Mouse (Mus musculus) midbrain, embryonic 11.5 days (tissue): Measurements from ENCODE around the gene Rxfp3. TPM values are rescaled to one million over a fixed set of nuclear protein-coding genes. Genes with fewer than 3 reads are reported as not detected.
A peak's percentile ranks its signal among the peaks of the same experiment; 100 is the strongest.

Source experiments
- ATAC-seq: fragments of 200-750 bp; cut with Nextera tagmentation; 2 replicates; pipeline ENCODE4 v1.8.0; 2017; ENCODE audit warnings: moderate TSS enrichment, moderate library complexity; ENCODE audit not compliant: low FRiP score
- DNase-seq: peaks from one replicate; pipeline ENCODE4 v3.0.0; 2015; ENCODE audit warnings: low spot score; ENCODE audit errors: missing footprints
- H3K27ac ChIP-seq: fragments of 300-500 bp; sonication (generic); 2 replicates; pipeline ENCODE4 v1.5.1; 2014; ENCODE audit warnings: low read depth, low read length
- H3K27me3 ChIP-seq: fragments of 300-500 bp; sonication (generic); 2 replicates; pipeline ENCODE4 v1.6.1; 2014; ENCODE audit warnings: mild to moderate bottlenecking, low read length, moderate library complexity, mixed read lengths; ENCODE audit not compliant: control insufficient read depth, insufficient read depth
- H3K36me3 ChIP-seq: fragments of 300-500 bp; sonication (generic); 2 replicates; pipeline ENCODE4 v1.6.1; 2014; ENCODE audit warnings: mild to moderate bottlenecking, low read length, moderate library complexity, mixed read lengths; ENCODE audit not compliant: control insufficient read depth, insufficient read depth
- H3K4me1 ChIP-seq: fragments of 300-500 bp; sonication (generic); 2 replicates; pipeline ENCODE4 v1.6.1; 2014; ENCODE audit warnings: low read length; ENCODE audit not compliant: control insufficient read depth, insufficient read depth
- H3K4me2 ChIP-seq: fragments of 300-500 bp; sonication (generic); 2 replicates; pipeline ENCODE4 v1.6.1; 2014; ENCODE audit warnings: mild to moderate bottlenecking, moderate library complexity
- H3K4me3 ChIP-seq: fragments of 300-500 bp; sonication (generic); 2 replicates; pipeline ENCODE4 v1.5.1; 2014; ENCODE audit warnings: low read depth, low read length
- H3K9ac ChIP-seq: fragments of 300-500 bp; sonication (generic); 2 replicates; pipeline ENCODE4 v1.6.1; 2014; ENCODE audit warnings: low read length
- H3K9me3 ChIP-seq: fragments of 300-500 bp; sonication (generic); 2 replicates; pipeline ENCODE4 v1.6.1; 2016; ENCODE audit warnings: low read length; ENCODE audit not compliant: control insufficient read depth
- WGBS: fragments of 180-500 bp; shearing (Covaris S2); extraction: QIAGEN DNeasy Blood & Tissue Kit; methylation state at CpG from one replicate; pipeline ENCODE4 v1.1.7; 2014; 5-methylcytosine and 5-hydroxymethylcytosine counted together
- polyA plus RNA-seq: library from polyadenylated mRNA; unstranded; fragments of >200 nt; fragmentation: Nextera tagmentation; extraction: Ambion mirVana; gene quantifications from 2 replicates; pipeline ENCODE4 v1.2.1, GENCODE M21; 2014

Rxfp3 gene
- polyA plus RNA-seq, 1 experiment from 2014 or later = 1.4 TPM

GRCm38 (mm10) chr15:11040067-11040466 lies 2.3 kb upstream of the Rxfp3 start:
- no peak overlapping the region for H3K27ac ChIP-seq

DNA sequence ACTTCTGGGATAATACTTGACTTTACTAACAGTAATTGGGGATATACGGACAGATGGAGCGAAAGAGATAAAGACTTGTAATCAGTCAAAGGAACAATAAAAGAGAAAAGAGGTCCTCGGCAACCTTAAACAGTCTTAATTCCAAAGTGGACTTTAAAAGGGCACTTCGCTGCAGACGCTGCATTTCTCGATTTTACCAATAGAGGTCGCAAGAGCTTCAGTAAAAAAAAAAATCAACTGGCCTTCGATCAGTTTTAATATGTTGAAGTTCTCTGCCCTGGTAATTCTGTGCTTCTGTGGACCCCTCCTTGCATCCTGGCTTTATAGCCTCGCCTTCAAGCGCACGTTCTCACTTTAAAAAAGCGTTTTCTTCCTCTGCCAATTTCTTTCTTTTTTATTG lies 685 bp upstream of the Rxfp3 start:
- Histone ChIP-seq H3K9ac (no peak overlapping the region), H3K27me3 (peaks cover 44% of the 10 kb centered on the region), H3K4me1 (peaks cover 17% of the 10 kb centered on the region), H3K9me3 (no peaks in the 10 kb centered on the region), H3K4me3 (no peak overlapping the region), H3K36me3 (no peaks in the 10 kb centered on the region), H3K27ac (no peak overlapping the region), H3K4me2 (no peak overlapping the region)
- peak; percentile 98 for DNase-seq
- WGBS = 3% methylated on average over 12 of the region's 12 CpGs
- ATAC-seq = no peak

More at GRCm38 (mm10) chr15:11040067-11040466, 2.3 kb upstream of the Rxfp3 start:
- Histone ChIP-seq H3K4me3 (no peak overlapping the region), H3K27me3 (peaks cover 33% of the 10 kb centered on the region), H3K36me3 (no peaks in the 10 kb centered on the region), H3K4me2 (no peak overlapping the region), H3K9ac (no peak overlapping the region), H3K4me1 (peaks cover 17% of the 10 kb centered on the region), H3K9me3 (no peaks in the 10 kb centered on the region)
- 60% methylated on average over 5 of the region's 5 CpGs for WGBS
- DNase-seq (no peak), ATAC-seq (no peak; the same call in 1 of the 2 replicates)

DNA sequence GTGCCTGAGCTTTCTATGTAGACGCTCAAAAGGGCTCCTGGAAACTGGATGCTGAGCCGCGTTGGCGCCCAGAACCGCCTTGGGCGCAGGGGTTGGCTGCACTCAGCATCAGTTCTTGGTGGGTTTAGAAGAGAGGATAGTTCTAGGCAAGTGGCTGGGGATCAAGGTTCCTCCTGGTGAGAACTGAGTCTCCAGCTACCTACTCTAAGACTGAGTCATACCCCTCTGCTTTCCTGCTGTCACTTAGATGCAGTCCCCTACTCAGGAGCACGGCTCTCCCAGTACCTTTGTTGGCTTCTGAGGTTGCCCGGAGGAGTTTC lies 455 bp downstream of the Rxfp3 start:
- peak; percentile 8; the same call in 1 of the 2 replicates for ATAC-seq
- no peaks in the 10 kb centered on the region for H3K9me3 ChIP-seq
- H3K36me3 ChIP-seq = no peaks in the 10 kb centered on the region
- H3K4me3 ChIP-seq = peak overlapping the region; percentile 32
- peaks cover 44% of the 10 kb centered on the region for H3K27me3 ChIP-seq
- no peak overlapping the region for H3K9ac ChIP-seq
- peaks cover 17% of the 10 kb centered on the region for H3K4me1 ChIP-seq
- no peak overlapping the region for H3K27ac ChIP-seq
- peak; percentile 93 for DNase-seq
- WGBS = 3% methylated on average over 8 of the region's 8 CpGs
- H3K4me2 ChIP-seq = peak overlapping the region; percentile 44

DNA sequence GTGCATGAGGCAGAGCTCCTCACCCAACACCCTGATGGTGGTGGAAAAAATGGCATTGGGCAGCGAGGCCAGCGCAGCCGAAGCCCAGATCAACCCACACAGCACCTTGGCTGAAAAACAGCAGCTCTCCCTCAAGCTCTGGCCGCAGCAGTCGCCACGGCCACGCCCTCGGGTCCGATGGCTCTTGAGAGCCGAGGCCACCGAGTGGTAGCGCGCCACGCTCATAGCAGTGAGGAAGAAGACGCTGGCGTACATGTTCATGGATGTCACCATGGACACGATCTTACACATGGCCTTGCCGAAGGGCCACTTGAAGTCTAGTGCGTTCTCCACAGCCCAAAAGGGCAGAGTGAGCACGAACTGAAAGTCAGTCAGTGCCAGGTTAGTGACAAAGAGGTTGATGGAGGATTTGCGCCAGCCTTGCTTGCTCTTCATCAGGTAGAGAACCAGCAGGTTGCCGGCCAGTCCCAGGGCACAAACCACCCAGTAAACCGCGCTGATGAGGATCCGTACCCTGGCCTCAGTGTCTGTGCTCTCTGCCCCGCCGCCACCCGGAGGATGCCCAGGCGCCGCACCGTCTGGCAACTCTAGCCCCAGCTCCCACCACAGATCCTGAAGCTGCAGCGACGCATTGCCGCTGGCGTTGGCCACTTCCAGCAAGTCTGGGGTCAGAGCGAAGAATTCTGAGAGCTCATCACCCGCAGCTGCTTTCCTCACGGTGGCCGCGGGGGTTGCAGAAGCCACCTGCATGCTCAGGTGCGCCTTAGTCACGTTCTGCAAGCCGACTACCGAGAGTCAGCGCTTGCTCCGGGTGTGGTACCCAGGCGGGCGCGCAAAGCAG lies 1.0 kb downstream of the Rxfp3 start:
- no peaks in the 10 kb centered on the region for H3K9me3 ChIP-seq
- 3% methylated on average over 49 of the region's 49 CpGs for WGBS
- peaks cover 44% of the 10 kb centered on the region for H3K27me3 ChIP-seq
- peak; percentile 36 for ATAC-seq
- H3K4me2 ChIP-seq = peak overlapping the region; percentile 44
- no peaks in the 10 kb centered on the region for H3K36me3 ChIP-seq
- H3K4me3 ChIP-seq = peak overlapping the region; percentile 32
- H3K4me1 ChIP-seq = peaks cover 17% of the 10 kb centered on the region
- no peak overlapping the region for H3K27ac ChIP-seq
- peak; percentile 92 for DNase-seq
- peak overlapping the region; percentile 18; the same call in 1 of the 2 replicates for H3K9ac ChIP-seq

GRCm38 (mm10) chr15:11035947-11036474 lies 1.8 kb downstream of the Rxfp3 start:
- no peaks in the 10 kb centered on the region for H3K36me3 ChIP-seq
- peak overlapping the region; percentile 32 for H3K4me3 ChIP-seq
- no peak overlapping the region for H3K27ac ChIP-seq
- peak; percentile 92 for DNase-seq
- H3K9ac ChIP-seq = no peak overlapping the region
- H3K4me1 ChIP-seq = peaks cover 17% of the 10 kb centered on the region
- H3K27me3 ChIP-seq = peaks cover 44% of the 10 kb centered on the region
- peak; percentile 17; the same call in 1 of the 2 replicates for ATAC-seq
- H3K9me3 ChIP-seq = no peaks in the 10 kb centered on the region
- H3K4me2 ChIP-seq = peak overlapping the region; percentile 44
- 8% methylated on average over 34 of the region's 34 CpGs for WGBS

DNA sequence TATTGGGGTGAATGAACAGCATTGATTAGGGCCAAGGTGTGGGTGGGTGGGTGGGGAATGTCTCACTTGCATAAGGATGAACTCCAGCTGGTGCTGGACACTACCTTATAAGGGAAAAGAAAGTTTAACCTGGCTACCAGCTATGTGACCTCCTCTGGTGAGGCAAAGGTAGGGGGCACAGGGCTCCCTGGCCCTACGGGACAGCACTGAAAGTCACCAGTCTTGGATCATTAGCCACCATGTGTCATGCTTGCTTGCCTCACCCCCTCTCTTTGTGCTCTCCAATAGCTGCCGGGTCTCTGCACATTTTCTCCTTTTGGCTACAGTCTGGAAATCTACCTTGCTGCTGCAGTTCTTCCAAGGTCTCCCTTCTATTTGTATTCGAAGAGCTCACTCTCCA lies 7.6 kb downstream of the Rxfp3 start:
- Histone ChIP-seq H3K4me3 (no peak overlapping the region), H3K9me3 (no peaks in the 10 kb centered on the region), H3K4me1 (no peaks in the 10 kb centered on the region), H3K9ac (no peak overlapping the region), H3K27ac (no peak overlapping the region), H3K4me2 (no peak overlapping the region), H3K27me3 (peaks cover 12% of the 10 kb centered on the region), H3K36me3 (no peaks in the 10 kb centered on the region)
- WGBS = 84% methylated on average over 3 of the region's 3 CpGs
- no peak for ATAC-seq
- DNase-seq = no peak

DNA sequence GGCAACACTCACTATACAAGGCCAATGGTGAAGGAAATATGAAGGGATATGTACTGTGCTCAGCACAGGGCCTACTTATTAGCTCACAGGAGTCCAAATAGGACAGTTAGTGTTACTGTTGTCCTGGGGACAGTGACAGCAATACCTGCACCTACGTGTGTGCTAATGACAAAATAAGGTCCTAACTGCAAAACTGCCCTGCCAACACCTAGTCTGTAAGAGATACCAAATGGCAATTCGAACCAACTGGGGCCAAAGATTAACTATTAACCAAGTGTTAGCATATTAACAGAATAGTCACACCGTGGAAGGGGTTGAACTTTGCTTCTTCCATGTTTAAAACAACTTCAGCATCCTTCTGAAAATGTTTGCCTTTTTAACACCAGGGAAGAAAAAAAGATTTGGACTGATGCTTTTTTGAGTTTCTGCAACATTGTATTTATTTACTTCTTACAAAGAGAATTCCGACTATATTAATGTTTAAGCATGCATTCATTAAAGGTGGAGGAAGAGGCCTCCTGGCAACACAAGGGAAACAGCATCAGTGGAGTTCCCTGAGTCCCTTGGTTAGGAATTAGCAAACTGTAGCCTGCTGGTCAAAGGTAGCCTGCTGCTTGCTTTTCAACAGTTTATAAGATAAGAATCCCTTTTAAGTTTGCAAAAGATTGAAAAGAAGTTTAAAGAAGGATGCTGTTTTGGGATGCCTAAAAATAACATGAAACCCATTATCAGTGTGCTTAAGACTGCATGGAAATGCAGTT lies 10.8 kb downstream of the Rxfp3 start:
- Histone ChIP-seq H3K4me1 (no peaks in the 10 kb centered on the region), H3K27me3 (no peaks in the 10 kb centered on the region), H3K4me2 (no peak overlapping the region), H3K9ac (no peak overlapping the region), H3K9me3 (no peaks in the 10 kb centered on the region), H3K36me3 (no peaks in the 10 kb centered on the region), H3K27ac (no peak overlapping the region), H3K4me3 (no peak overlapping the region)
- 76% methylated on average over 4 of the region's 4 CpGs for WGBS
- ATAC-seq (no peak), DNase-seq (no peak)

GRCm38 (mm10) chr15:11014931-11015330 lies 22.9 kb downstream of the Rxfp3 start:
- Histone ChIP-seq H3K4me1 (no peaks in the 10 kb centered on the region), H3K4me2 (no peak overlapping the region), H3K27ac (no peak overlapping the region), H3K27me3 (no peaks in the 10 kb centered on the region), H3K9me3 (no peaks in the 10 kb centered on the region), H3K36me3 (no peaks in the 10 kb centered on the region), H3K9ac (no peak overlapping the region), H3K4me3 (no peak overlapping the region)
- DNase-seq (no peak), ATAC-seq (no peak)
- 17% methylated on average over 2 of the region's 2 CpGs for WGBS
